Mouse (Mus musculus) forebrain, postnatal 0 days (tissue): Measurements from ENCODE around the gene Tsnaxip1. TPM values are rescaled to one million over a fixed set of nuclear protein-coding genes. Genes with fewer than 3 reads are reported as not detected.
A peak's percentile ranks its signal among the peaks of the same experiment; 100 is the strongest.

ENCODE experiments used
- ATAC-seq: fragments of 200-750 bp; cut with Nextera tagmentation; 2 replicates; pipeline ENCODE4 v1.8.0; 2017; ENCODE audit warnings: mild to moderate bottlenecking, moderate library complexity
- DNase-seq: peaks from one replicate; pipeline ENCODE4 v3.0.0-alpha.2; 2015
- H3K27ac ChIP-seq: fragments of 300-500 bp; sonication (generic); 2 replicates; pipeline ENCODE4 v1.5.1; 2014; ENCODE audit warnings: low read depth, mild to moderate bottlenecking, antibody characterized with exemption, low read length, moderate library complexity, mixed read lengths
- H3K27me3 ChIP-seq: fragments of 300-500 bp; sonication (generic); 2 replicates; pipeline ENCODE4 v1.6.1; 2014; ENCODE audit warnings: mild to moderate bottlenecking, low read length, mixed read lengths; ENCODE audit not compliant: insufficient read depth
- H3K36me3 ChIP-seq: fragments of 300-500 bp; sonication (generic); 2 replicates; pipeline ENCODE4 v1.6.1; 2014; ENCODE audit warnings: mild to moderate bottlenecking, moderate library complexity; ENCODE audit not compliant: insufficient read depth
- H3K4me1 ChIP-seq: fragments of 300-500 bp; sonication (generic); 2 replicates; pipeline ENCODE4 v1.6.1; 2014; ENCODE audit warnings: antibody characterized with exemption; ENCODE audit not compliant: insufficient read depth
- H3K4me2 ChIP-seq: fragments of 300-500 bp; sonication (generic); 2 replicates; pipeline ENCODE4 v1.6.1; 2014; ENCODE audit warnings: low read depth, mild to moderate bottlenecking, moderate library complexity
- H3K4me3 ChIP-seq: fragments of 300-500 bp; sonication (generic); 2 replicates; pipeline ENCODE4 v1.5.1; 2014; ENCODE audit warnings: low read depth, low read length, mixed read lengths
- H3K9ac ChIP-seq: fragments of 300-500 bp; sonication (generic); 2 replicates; pipeline ENCODE4 v1.6.1; 2014; ENCODE audit warnings: mild to moderate bottlenecking
- H3K9me3 ChIP-seq: fragments of 300-500 bp; sonication (generic); 2 replicates; pipeline ENCODE4 v1.6.1; 2016; ENCODE audit warnings: low read length
- CTCF ChIP-seq: sonication (generic); IDR thresholded peaks from 2 replicates; pipeline ENCODE4 v1.5.1; 2016; ENCODE audit warnings: antibody characterized with exemption, control low read depth, low read depth
- WGBS: fragments of 180-500 bp; shearing (Covaris S2); extraction: QIAGEN DNeasy Blood & Tissue Kit; methylation state at CpG from one replicate; pipeline ENCODE4 v1.1.7; 2014; 5-methylcytosine and 5-hydroxymethylcytosine counted together
- polyA plus RNA-seq: library from polyadenylated mRNA; unstranded; fragments of >200 nt; fragmentation: Nextera tagmentation; extraction: Ambion mirVana; gene quantifications from 2 replicates; pipeline ENCODE4 v1.2.1, GENCODE M21; 2015
- total RNA-seq: library from RNA; depleted of rRNA; stranded (reverse); fragments of >200 nt; gene quantifications from 2 replicates; pipeline ENCODE4 v1.2.3, GENCODE M21; 2014

The Tsnaxip1 gene
- total and polyA plus RNA-seq, 2 experiments from 2014 or later, result 0.67 to 1.1 TPM

DNA sequence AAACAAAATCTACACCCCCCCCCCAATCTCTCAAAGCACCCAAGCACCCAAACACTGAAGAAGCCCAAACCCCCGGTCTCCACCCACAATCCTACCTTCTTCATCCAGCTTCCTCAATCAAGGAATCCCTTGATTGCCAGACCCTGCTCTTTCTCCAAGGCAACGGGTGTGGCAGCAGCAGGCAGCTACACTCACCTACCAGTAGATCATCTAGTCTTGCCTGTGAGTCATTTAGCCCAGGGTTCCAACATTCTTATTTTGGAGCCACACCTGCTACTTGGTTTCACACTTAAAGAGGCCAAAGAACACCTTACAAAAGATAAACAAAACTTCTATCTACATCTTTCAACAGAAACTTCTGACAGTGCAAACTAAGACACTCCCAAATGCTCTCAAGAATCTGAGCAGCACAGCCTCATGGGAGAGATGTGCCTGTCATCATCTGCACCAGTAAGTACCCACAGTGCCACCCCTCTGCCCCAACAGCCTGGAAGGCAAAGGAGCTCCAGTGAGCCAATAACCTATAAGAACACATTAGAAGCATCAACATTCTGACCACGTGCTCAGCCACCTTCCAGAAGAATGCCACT is 33.4 kb upstream of the Tsnaxip1 start:
- no peak for DNase-seq
- H3K9ac ChIP-seq, result no peak overlapping the region
- 79% methylated on average over 3 of the region's 3 CpGs for WGBS
- ATAC-seq, result no peak
- no peak for TF ChIP-seq CTCF
- no peaks in the 10 kb centered on the region for H3K4me1 ChIP-seq
- no peak overlapping the region for H3K27ac ChIP-seq
- H3K4me3 ChIP-seq, result no peak overlapping the region
- H3K36me3 ChIP-seq, result no peaks in the 10 kb centered on the region
- H3K4me2 ChIP-seq, result no peak overlapping the region
- no peaks in the 10 kb centered on the region for H3K27me3 ChIP-seq
- H3K9me3 ChIP-seq, result no peaks in the 10 kb centered on the region

- Histone ChIP-seq H3K27me3 (no peaks in the 10 kb centered on the region), H3K36me3 (no peaks in the 10 kb centered on the region), H3K4me1 (no peaks in the 10 kb centered on the region), H3K9ac (no peak overlapping the region), H3K27ac (no peak overlapping the region), H3K4me3 (no peak overlapping the region), H3K4me2 (no peak overlapping the region), H3K9me3 (no peaks in the 10 kb centered on the region)
- DNase-seq, result no peak
- TF ChIP-seq CTCF, result no peak
- no peak for ATAC-seq
- 98% methylated on average over 1 of the region's 1 CpGs for WGBS
Measured at GRCm38 (mm10) chr8:105795785-105796184, 31.7 kb upstream of the Tsnaxip1 start.

GRCm38 (mm10) chr8:105798408-105798807 is 29.1 kb upstream of the Tsnaxip1 start:
- DNase-seq (no peak), ATAC-seq (no peak)
- no peak overlapping the region for H3K4me2 ChIP-seq
- no peaks in the 10 kb centered on the region for H3K9me3 ChIP-seq
- TF ChIP-seq CTCF, result no peak
- H3K27me3 ChIP-seq, result no peaks in the 10 kb centered on the region
- H3K9ac ChIP-seq, result no peak overlapping the region
- WGBS, result 91% methylated on average over 5 of the region's 5 CpGs
- no peaks in the 10 kb centered on the region for H3K4me1 ChIP-seq
- H3K36me3 ChIP-seq, result no peaks in the 10 kb centered on the region
- no peak overlapping the region for H3K27ac ChIP-seq
- H3K4me3 ChIP-seq, result no peak overlapping the region

GRCm38 (mm10) chr8:105799091-105799812 is 28.3 kb upstream of the Tsnaxip1 start:
- 45% methylated on average over 8 of the region's 8 CpGs for WGBS
- Histone ChIP-seq H3K27me3 (no peaks in the 10 kb centered on the region), H3K4me3 (no peak overlapping the region), H3K9me3 (no peaks in the 10 kb centered on the region), H3K36me3 (no peaks in the 10 kb centered on the region), H3K27ac (no peak overlapping the region), H3K4me2 (no peak overlapping the region), H3K4me1 (no peaks in the 10 kb centered on the region), H3K9ac (no peak overlapping the region)
- no peak for TF ChIP-seq CTCF
- ATAC-seq (no peak; the same call in 1 of the 2 replicates), DNase-seq (peak; percentile 46)

DNA sequence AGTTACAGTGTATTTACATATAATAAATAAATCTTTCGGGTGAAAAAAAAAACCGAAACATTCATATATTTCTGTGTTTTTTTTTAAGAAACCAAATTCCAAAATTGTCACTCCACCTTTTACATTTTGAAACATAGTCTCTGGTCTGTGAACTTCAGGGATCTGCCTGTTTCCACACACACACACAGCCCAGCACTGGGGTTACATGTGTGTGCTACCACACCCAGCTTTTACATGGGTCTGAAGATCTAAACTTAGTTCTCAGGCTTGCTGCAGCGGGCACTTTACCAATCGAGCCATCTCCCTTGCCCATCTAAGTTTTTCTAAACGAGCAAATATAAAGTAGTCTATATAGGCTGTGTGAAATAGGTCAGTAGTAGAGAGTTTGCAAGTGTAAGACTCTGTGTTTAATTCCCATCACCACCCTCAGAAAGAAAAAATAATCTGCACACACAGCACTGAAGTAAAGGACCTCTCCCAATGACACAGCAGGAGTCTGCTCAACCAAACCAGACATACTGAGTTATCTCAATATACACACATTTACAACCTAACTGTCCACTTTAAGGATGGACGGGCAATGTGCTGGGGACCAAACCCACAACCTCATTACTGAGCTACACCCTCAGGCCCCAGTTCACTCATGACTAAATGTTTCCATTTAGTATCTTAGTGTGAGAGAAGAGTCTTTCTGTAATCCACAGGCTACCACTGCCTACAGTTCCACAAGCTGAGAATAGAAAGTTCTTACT is 26.2 kb upstream of the Tsnaxip1 start:
- no peak for TF ChIP-seq CTCF
- ATAC-seq (no peak), DNase-seq (no peak)
- Histone ChIP-seq H3K27ac (no peak overlapping the region), H3K4me3 (no peak overlapping the region), H3K36me3 (no peaks in the 10 kb centered on the region; the same call in 1 of the 2 replicates), H3K4me1 (no peaks in the 10 kb centered on the region), H3K27me3 (no peaks in the 10 kb centered on the region), H3K9ac (no peak overlapping the region), H3K4me2 (no peak overlapping the region), H3K9me3 (no peaks in the 10 kb centered on the region)
- 93% methylated on average over 6 of the region's 6 CpGs for WGBS

DNA sequence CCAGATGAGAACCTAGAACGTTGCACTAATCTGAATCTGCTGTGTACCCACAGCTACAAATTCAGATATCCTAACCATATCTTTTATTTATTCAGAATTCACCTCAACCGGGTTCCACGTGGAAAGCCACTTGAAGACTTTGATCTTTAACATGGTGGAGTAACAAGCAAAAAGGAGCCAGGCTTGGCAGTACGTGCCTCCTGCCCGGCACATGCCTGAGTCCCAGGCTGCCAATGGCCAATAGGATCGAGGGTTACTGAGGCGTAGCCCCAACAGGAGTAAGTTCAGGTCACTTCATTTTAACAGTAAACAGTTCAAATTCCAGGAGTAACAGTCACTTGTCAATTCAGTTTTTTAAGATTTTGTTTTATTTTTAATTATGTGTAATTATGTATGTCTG is 22.7 kb upstream of the Tsnaxip1 start:
- Histone ChIP-seq H3K36me3 (no peaks in the 10 kb centered on the region; the same call in 1 of the 2 replicates), H3K9ac (no peak overlapping the region), H3K27me3 (no peaks in the 10 kb centered on the region), H3K4me3 (no peak overlapping the region), H3K9me3 (no peaks in the 10 kb centered on the region), H3K27ac (no peak overlapping the region), H3K4me1 (no peaks in the 10 kb centered on the region), H3K4me2 (no peak overlapping the region)
- WGBS, result 96% methylated on average over 7 of the region's 7 CpGs
- DNase-seq (no peak), ATAC-seq (no peak)
- TF ChIP-seq CTCF, result no peak

DNA sequence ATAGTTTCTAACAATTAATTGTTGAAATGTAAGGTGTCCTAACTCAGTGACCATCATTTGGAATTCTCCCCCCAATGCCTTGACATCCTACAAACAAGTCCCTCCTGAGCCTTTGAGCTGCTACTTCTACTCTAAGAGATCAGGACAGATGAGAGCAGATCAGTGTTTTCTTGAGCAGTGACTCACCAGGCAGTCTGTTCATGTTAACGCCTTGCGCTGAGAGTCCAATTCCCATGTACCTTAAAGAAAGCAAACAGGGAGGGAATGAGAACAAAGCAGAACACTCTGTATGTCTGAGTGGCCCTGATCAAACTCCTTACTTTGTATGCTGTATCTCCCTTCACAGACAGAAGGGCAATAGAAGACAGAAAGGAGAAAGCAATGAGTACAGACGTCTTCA is 22.2 kb upstream of the Tsnaxip1 start:
- no peak overlapping the region for H3K9ac ChIP-seq
- 76% methylated on average over 3 of the region's 3 CpGs for WGBS
- H3K4me2 ChIP-seq, result no peak overlapping the region
- no peaks in the 10 kb centered on the region for H3K9me3 ChIP-seq
- H3K4me3 ChIP-seq, result no peak overlapping the region
- TF ChIP-seq CTCF, result no peak
- no peak overlapping the region for H3K27ac ChIP-seq
- ATAC-seq, result no peak
- no peaks in the 10 kb centered on the region for H3K27me3 ChIP-seq
- no peaks in the 10 kb centered on the region for H3K4me1 ChIP-seq
- H3K36me3 ChIP-seq, result no peaks in the 10 kb centered on the region; the same call in 1 of the 2 replicates
- DNase-seq, result no peak
